ENCODE assay signal across 1 mouse cellular context in the genomic region with DNA sequence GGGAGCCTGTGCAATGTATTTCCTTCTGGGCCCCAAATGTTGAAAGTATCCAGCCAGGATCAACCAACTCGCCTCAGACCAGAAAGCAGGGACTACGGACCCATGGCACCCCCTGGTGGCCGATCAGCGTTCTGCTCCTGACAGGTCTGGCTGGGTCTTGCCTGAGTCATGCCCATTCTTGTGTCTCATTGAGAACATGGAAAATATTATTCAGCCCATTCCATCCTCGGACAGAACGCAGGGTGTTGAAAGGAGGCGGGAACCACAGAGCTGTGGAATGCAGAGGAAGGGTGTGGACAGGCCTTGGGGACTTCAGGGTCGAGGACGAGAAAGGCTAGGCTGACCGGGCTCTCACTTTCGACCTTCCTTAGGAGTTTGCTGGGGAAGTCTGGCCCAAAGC.
TF ChIP-seq lines count a peak whose summit lies in the region.

No protein-coding gene starts in this region.

TF ChIP-seq in CH12.LX, 34 proteins besides CTCF, POLR2A, EP300 and RAD21 (continued from another document):
- peak; percentile 27; the same call in 1 of the 2 replicates for TF ChIP-seq MAX (IDR thresholded peaks at IDR 0.05; ENCODE audit: low read length)
- TF ChIP-seq HCFC1 (IDR thresholded peaks at IDR 0.05; ENCODE audit: low read depth, low read length) = no peak; the same call in 1 of the 2 replicates
- peak; percentile 59; the same call in 1 of the 2 replicates for TF ChIP-seq MEF2A (IDR thresholded peaks at IDR 0.05; ENCODE audit: borderline replicate concordance, low read depth, low read length)
